In the genomic region with DNA sequence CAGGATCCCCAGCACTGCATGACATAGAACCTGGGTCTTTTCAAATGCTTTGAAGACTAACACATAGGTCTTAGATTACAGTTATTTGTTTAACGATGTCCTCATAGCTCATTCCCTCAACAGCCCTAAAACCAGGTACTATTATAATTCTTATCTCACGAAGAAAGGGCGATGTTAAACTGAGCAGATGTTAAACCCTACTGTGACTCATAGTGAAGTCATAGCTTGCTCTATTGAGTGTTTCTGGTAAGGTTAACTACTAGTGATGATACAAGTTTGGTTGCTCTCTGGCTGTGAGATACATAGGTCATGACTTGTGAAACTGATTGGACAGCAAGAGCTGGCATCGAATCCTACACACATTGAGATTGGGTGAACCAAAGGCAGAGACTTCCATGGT, we compare ENCODE assay signal across 30 mouse cellular contexts. TPM values are rescaled to one million over a fixed set of nuclear protein-coding genes. Genes with fewer than 3 reads are reported as not detected.
DNase-seq lines count a peak whose midpoint lies in the region; ATAC-seq and TF ChIP-seq lines count a peak whose summit lies in the region.
"Had no signal": no experiment of that assay in that cellular context is flagged by ENCODE, and none has a peak within 500 bp of the region (broad histone marks: within the 10 kb centered on the region; RNA-seq: fewer than 3 reads in every experiment).

No protein-coding gene starts in this region.

- H3K27ac ChIP-seq in heart, embryonic 10.5 days, result 0 out of 2 replicates have a peak overlapping the region, but pooled peaks have one; percentile 1
- peak overlapping the region; percentile 91 for H3K27ac ChIP-seq in liver, embryonic 13.5 days
- peak overlapping the region; percentile 84 for H3K27ac ChIP-seq in liver, embryonic 16.5 days (ENCODE audit: low read length)
- H3K27ac ChIP-seq in gastrocnemius, adult 2 months, result no peak overlapping the region
- H3K27ac ChIP-seq: embryonic facial prominence, embryonic 10.5 days; embryonic facial prominence, embryonic 13.5 days; forebrain, embryonic 12.5 days; forebrain, embryonic 15.5 days; heart, adult 2 months; hindbrain, embryonic 12.5 days; hindbrain, embryonic 15.5 days had no signal

- no peak for ATAC-seq in liver, embryonic 13.5 days (ENCODE audit: low read depth)
- no peak for ATAC-seq in liver, embryonic 16.5 days (ENCODE audit: low read depth)
- ATAC-seq: CD4-positive, CD25-positive, alpha-beta regulatory T cell, adult 4 months; forebrain, embryonic 15.5 days had no signal

- TF ChIP-seq CTCF in gastrocnemius, adult 2 months (IDR thresholded peaks at IDR 0.05), result no peak

- H3K27me3 ChIP-seq in heart, embryonic 10.5 days (ENCODE audit: insufficient read depth, poor library complexity, severe bottlenecking), result peaks cover 6% of the 10 kb centered on the region; the same call in 1 of the 2 replicates
- peaks cover 7% of the 10 kb centered on the region; the same call in 1 of the 2 replicates for H3K27me3 ChIP-seq in liver, embryonic 13.5 days
- H3K27me3 ChIP-seq in liver, embryonic 16.5 days (ENCODE audit: control insufficient read depth, insufficient read depth, low read depth, low read length), result no peaks in the 10 kb centered on the region; the same call in 1 of the 2 replicates
- H3K27me3 ChIP-seq: forebrain, embryonic 12.5 days; forebrain, embryonic 15.5 days; hindbrain, embryonic 12.5 days; hindbrain, embryonic 15.5 days had no signal

- H3K36me3 ChIP-seq in heart, embryonic 10.5 days, result no peaks in the 10 kb centered on the region
- H3K36me3 ChIP-seq in liver, embryonic 13.5 days, result no peaks in the 10 kb centered on the region
- H3K36me3 ChIP-seq in liver, embryonic 16.5 days (ENCODE audit: control insufficient read depth, insufficient read depth), result no peaks in the 10 kb centered on the region
- H3K36me3 ChIP-seq: embryonic facial prominence, embryonic 10.5 days; embryonic facial prominence, embryonic 13.5 days; forebrain, embryonic 12.5 days; forebrain, embryonic 15.5 days; hindbrain, embryonic 12.5 days; hindbrain, embryonic 15.5 days had no signal

- intact Hi-C loops in gastrocnemius, adult 2 months (cut with DNase I), result no loop called here

- no peak for DNase-seq in heart, embryonic 10.5 days (ENCODE audit: low spot score)
- no peak for DNase-seq in heart, adult 8-10 months (ENCODE audit: low spot score)
- no peak for DNase-seq in liver, embryonic 13.5 days
- DNase-seq in liver, result no peak
- DNase-seq in gastrocnemius, adult 2 months, result no peak
- no peak for DNase-seq in thymus, postnatal 4 days
- no peak for DNase-seq in cerebellum, adult 9-10 months
- DNase-seq: adrenal gland, adult 2 months; adrenal gland, postnatal 14 days; B cell, adult 2 months; cerebellum, adult 11 months; cerebellum, adult 2 months; cerebellum, postnatal 10 days; cerebellum, postnatal 36 days; embryo, embryonic 11 days; gastrocnemius, postnatal 10 days; gastrocnemius, postnatal 36 days; heart, adult 2 months had no signal

- WGBS in heart, embryonic 10.5 days, result 84% methylated on average over 4 of the region's 4 CpGs
- 90% methylated on average over 4 of the region's 4 CpGs for WGBS in liver, embryonic 13.5 days (ENCODE audit: insufficient replicate concordance)
- WGBS in liver, embryonic 16.5 days (ENCODE audit: insufficient replicate concordance), result 84% methylated on average over 4 of the region's 4 CpGs

- H3K4me2 ChIP-seq in liver, embryonic 13.5 days, result peak overlapping the region; percentile 58; the same call in 1 of the 2 replicates
- H3K4me2 ChIP-seq in liver, embryonic 16.5 days (ENCODE audit: low read depth, low read length), result no peak overlapping the region
- H3K4me2 ChIP-seq: embryonic facial prominence, embryonic 13.5 days; forebrain, embryonic 12.5 days; forebrain, embryonic 15.5 days; hindbrain, embryonic 12.5 days; hindbrain, embryonic 15.5 days had no signal

- H3K9me3 ChIP-seq in heart, embryonic 10.5 days, result no peaks in the 10 kb centered on the region
- H3K9me3 ChIP-seq in liver, embryonic 13.5 days (replicated peaks), result no peaks in the 10 kb centered on the region
- no peaks in the 10 kb centered on the region for H3K9me3 ChIP-seq in liver, embryonic 16.5 days (replicated peaks; ENCODE audit: control insufficient read depth, low read length)
- H3K9me3 ChIP-seq: embryonic facial prominence, embryonic 10.5 days; embryonic facial prominence, embryonic 13.5 days; forebrain, embryonic 12.5 days; forebrain, embryonic 15.5 days; hindbrain, embryonic 12.5 days; hindbrain, embryonic 15.5 days had no signal

- peaks cover 37% of the 10 kb centered on the region for H3K4me1 ChIP-seq in heart, embryonic 10.5 days
- peaks cover 61% of the 10 kb centered on the region for H3K4me1 ChIP-seq in liver, embryonic 13.5 days (replicated peaks)
- H3K4me1 ChIP-seq in liver, embryonic 16.5 days (ENCODE audit: control insufficient read depth, low read depth, low read length), result peaks cover 37% of the 10 kb centered on the region
- H3K4me1 ChIP-seq: embryonic facial prominence, embryonic 13.5 days had no signal

- no peak overlapping the region for H3K9ac ChIP-seq in liver, embryonic 13.5 days
- no peak overlapping the region for H3K9ac ChIP-seq in liver, embryonic 16.5 days (ENCODE audit: low read depth, low read length)
- H3K9ac ChIP-seq: embryonic facial prominence, embryonic 13.5 days; forebrain, embryonic 12.5 days; forebrain, embryonic 15.5 days; hindbrain, embryonic 12.5 days; hindbrain, embryonic 15.5 days had no signal

- H3K4me3 ChIP-seq in heart, embryonic 10.5 days, result no peak overlapping the region
- no peak overlapping the region for H3K4me3 ChIP-seq in liver, embryonic 13.5 days (replicated peaks)
- H3K4me3 ChIP-seq in liver, embryonic 16.5 days (ENCODE audit: low read depth, low read length), result no peak overlapping the region
- no peak overlapping the region for H3K4me3 ChIP-seq in gastrocnemius, adult 2 months
- H3K4me3 ChIP-seq: embryonic facial prominence, embryonic 10.5 days; embryonic facial prominence, embryonic 13.5 days; forebrain, embryonic 12.5 days; forebrain, embryonic 15.5 days; heart, adult 2 months; hindbrain, embryonic 12.5 days; hindbrain, embryonic 15.5 days had no signal

RNA-seq across cellular contexts. Expression of a gene that starts 56.7 kb away (rescaled TPM):
- 5.6 and 19.8 TPM in 2 replicates for polyA plus RNA-seq in heart, embryonic 10.5 days (2016; fragmentation: Nextera tagmentation; extraction: Ambion mirVana)
- 1,000 to 10,000 TPM in 1 of 4 experiments, 100 to 1,000 TPM in 3; 901 to 1,105 (median 935) TPM for total RNA-seq in heart, adult 8-10 months (2022)
- polyA plus RNA-seq in liver, embryonic 13.5 days (2015; fragmentation: Nextera tagmentation; extraction: Ambion mirVana), result 1.9 and 2.0 TPM in 2 replicates
- polyA plus RNA-seq in liver, embryonic 16.5 days (2015; fragmentation: Nextera tagmentation; extraction: Ambion mirVana), result 4.2 and 7.8 TPM in 2 replicates
- total RNA-seq in gastrocnemius, adult 2 months (2021), result 100 to 1,000 TPM in 1 of 2 experiments, 10 to 100 TPM in 1; 21.9 to 106 TPM
- total RNA-seq: granulocyte monocyte progenitor cell, adult 5-6 weeks; hematopoietic stem cell, adult 5-6 weeks; MEL had no signal
- polyA plus RNA-seq: CD4-positive, CD25-positive, alpha-beta regulatory T cell, adult 4 months; erythroblast, embryonic 14.5 days had no signal
